Mouse (Mus musculus) CD4-positive helper T cell, adult 2 months (primary cell): Measurements from ENCODE around the gene Lhfpl3.

Experiments
- DNase-seq: peaks from one replicate; pipeline ENCODE4 v3.0.0-alpha.2; 2012; ENCODE audit warnings: low read depth, missing footprints, low spot score

Lhfpl3 gene

GRCm38 (mm10) chr5:22926171-22926570, 180.3 kb downstream of the Lhfpl3 start:
- DNase-seq: no peak

GRCm38 (mm10) chr5:22928746-22929145, 182.9 kb downstream of the Lhfpl3 start:
- no peak for DNase-seq

DNA sequence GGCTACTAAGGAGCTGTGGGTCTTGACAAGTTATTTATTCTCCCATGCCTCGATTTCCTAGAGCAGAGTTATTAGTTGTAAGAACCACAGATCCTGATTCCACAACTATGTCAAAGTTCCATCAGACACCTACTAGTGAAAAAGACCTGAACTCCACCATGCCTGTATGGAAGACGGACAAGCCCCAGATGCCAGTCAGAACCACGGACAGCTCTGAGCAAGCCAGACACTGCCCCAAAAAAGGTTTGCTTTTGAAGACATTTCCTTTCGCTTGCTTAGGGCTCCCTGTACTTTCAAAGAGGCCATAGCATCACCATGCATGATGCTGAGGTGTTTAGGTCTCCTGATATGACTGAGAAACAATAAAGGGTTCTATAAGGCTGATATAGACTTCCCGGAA, 197.4 kb downstream of the Lhfpl3 start:
- DNase-seq: no peak

DNA sequence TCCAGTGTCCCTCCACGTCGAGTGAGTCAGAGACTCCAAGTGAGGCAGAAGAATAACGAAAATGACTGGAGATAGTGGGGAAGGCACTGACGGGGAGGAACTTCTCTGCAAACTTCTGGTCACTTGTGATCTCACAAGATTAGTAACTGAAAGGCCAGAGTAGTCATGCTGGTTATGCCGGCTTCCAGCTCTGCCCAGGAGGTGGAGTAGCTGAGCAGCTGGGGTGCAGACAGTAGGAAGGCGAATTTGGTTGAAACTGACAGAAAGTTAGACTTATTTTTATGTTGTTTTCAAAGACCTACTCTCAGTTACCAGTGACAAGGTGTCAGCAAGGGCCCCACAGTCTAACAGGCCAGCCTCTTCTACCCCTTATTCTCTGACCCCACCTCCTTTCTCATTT, 217.4 kb downstream of the Lhfpl3 start:
- DNase-seq: no peak

- DNase-seq: no peak
Observed at GRCm38 (mm10) chr5:22986771-22987170, 240.9 kb downstream of the Lhfpl3 start.

DNA sequence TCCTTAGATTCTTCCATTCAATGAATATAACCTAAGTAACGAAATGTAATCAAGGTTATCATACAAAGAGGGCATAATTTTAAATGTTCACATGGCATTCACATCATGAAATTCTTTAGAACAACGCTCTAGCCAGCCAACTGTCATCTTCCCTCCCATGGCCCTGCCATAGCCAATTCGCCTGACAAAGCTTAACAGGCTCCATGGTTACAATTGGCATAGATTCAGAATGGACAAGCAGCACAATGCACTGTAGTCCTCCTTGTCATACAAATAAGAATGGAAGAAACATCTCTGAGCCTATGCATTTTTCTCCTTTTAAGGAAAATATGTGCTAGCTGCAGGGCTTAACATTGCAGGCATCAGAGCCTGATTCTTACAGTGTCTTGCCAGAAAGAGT, 254.0 kb downstream of the Lhfpl3 start:
- DNase-seq: no peak

DNA sequence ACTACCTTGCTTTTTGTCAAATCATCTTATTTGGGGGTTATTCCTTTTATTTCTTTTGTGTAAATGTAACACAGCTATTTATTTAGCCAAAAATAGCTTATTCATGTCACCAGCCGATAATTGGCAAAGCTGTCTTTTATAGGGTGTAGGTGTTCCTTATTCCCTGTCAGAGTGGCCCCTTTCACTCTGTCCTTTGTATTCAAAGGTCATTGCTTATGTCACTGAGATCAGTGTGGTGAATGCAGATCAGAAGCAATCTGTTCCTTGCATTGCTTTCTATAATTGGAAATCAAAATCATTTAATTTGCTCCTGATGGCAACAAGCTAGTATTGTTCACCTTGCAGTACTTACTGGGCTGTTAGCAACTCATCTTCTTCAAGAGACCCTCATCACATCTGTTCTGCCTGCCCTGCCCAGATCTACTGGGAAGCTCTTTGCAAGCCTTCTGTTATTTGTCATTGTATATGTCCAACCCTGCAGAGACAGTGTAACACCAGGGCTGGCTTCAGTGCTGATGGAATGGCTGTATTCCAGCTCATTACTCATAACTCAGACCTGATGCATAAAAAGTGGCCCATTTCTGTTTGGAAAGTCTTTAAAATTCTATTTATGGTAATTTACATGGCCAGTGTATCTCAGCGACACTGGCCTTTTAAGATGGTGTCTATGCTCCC, 257.4 kb downstream of the Lhfpl3 start:
- no peak for DNase-seq

- no peak for DNase-seq
Observed at GRCm38 (mm10) chr5:23006207-23006606, 260.3 kb downstream of the Lhfpl3 start.

- DNase-seq: no peak
Observed at GRCm38 (mm10) chr5:23010460-23010859, 264.6 kb downstream of the Lhfpl3 start.

DNA sequence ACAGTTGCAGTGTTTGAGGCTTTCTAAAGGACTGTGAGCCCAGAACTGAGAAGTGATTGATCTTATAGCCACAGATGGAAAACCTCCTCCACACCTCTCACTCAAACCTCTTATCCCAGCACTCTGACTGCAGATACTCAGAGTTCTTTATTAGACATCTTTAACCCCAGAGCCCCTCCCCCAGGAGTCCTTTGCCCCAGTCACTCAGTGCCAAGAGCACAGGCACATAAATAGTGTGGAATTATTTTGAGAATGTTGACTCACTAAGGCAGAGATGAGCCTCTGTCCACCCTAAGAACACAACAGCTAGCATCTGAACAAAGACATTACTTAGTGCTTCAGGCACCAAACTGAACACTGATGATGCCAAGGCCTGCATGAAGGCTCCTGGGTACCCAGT, 268.1 kb downstream of the Lhfpl3 start:
- no peak for DNase-seq

GRCm38 (mm10) chr5:23015587-23016335, 269.9 kb downstream of the Lhfpl3 start:
- no peak for DNase-seq

GRCm38 (mm10) chr5:23034944-23035726, 289.3 kb downstream of the Lhfpl3 start:
- no peak for DNase-seq

DNA sequence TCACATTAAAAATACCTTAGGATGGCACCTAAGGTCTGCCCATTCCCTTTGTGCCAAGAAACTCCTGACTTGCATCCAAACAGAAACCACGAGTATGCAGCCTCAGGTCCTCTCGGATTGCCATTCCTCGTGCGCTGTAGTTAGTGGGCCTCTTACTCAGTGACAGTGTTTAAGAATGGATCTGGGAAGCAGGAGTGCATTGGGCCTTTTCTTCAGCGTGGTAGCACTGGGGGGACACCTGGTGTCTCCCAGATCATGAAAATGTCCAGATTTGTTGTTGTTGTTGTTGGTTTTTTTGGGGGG, 289.8 kb downstream of the Lhfpl3 start:
- no peak for DNase-seq

DNA sequence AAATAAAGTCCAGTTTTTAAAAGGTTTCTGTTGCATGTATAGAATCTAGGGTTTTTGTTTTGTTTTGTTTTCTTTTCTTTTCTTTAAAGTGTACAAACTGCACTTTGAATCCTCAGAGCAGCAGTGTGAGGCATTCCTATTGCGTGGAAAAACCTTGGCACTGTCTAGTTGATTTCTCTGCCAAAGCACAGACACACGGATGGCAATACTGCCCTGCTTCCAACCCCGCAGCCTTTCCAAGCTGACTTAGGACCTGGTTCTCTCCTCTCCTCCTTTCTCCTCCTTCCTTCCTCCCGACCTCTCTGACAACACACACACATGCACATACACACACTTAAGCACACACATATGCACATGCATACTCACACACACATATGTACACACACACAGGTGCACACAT, 294.6 kb downstream of the Lhfpl3 start:
- DNase-seq: no peak

DNA sequence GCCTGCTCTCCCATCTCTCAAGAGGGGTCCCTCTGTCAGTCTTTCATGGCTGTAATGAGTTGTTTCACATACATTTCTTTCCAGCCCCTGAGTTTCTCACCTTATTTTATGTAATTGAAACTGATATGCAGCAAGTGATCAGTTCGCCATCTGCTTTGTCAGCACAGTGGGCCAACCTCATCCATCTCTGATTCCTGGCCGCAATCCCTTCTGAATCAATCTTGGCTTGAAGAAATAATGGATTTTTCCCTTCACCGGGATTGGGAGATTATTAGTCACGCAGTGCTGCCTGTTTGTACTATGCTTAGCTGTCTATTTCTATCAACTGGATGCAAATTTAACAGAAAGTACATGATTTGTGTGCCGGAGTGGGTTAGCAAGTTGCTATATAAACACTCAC, 297.0 kb downstream of the Lhfpl3 start:
- DNase-seq: no peak

- DNase-seq: no peak
Observed at GRCm38 (mm10) chr5:23049083-23049663, 303.3 kb downstream of the Lhfpl3 start.

GRCm38 (mm10) chr5:23051458-23051857, 305.6 kb downstream of the Lhfpl3 start:
- DNase-seq: no peak

DNA sequence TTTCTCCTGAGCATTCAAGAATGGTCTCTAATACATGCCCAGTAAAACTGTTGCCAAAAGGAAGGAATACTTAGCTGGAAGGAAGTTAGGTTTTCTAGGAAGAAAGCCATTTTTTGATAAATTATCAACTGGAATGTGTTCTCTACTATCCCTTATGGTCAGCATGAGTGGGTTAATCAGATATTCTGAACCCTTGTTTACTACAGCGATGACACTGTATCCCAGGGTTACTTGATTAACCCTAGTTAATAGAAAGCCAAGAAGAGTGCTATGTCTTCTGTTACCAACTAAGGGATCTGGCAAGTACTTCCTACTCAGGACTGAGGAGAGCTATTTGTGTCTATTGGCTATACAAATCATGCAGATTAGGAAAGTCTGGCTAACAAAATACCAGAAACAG, 349.0 kb downstream of the Lhfpl3 start:
- DNase-seq: no peak

- no peak for DNase-seq
Observed at GRCm38 (mm10) chr5:23106536-23106935, 360.7 kb downstream of the Lhfpl3 start.

GRCm38 (mm10) chr5:23111307-23111706, 365.4 kb downstream of the Lhfpl3 start:
- no peak for DNase-seq

GRCm38 (mm10) chr5:23114249-23114648, 368.4 kb downstream of the Lhfpl3 start:
- no peak for DNase-seq

DNA sequence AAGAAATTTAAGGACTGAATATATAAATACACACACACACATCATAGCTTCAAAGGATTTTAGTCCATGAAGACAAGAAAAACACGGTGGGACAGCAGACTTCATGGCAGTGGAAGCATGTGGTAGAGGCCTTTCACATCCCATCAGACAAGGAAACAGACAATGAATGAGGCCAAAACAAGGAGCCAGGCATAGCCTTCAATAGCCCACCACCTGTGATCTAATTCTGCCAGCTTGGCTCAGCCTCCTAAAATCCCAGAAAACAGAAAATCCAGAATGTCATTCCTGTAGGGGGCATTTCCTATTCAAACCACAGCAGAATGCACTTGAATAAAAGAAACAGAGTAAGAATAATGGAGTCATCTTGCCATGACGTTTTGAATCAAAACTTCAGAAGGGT, 381.0 kb downstream of the Lhfpl3 start:
- no peak for DNase-seq
